Mouse (Mus musculus) embryonic facial prominence, embryonic 14.5 days (tissue): ENCODE results near the gene Thsd4. TPM values are rescaled to one million over a fixed set of nuclear protein-coding genes. Genes with fewer than 3 reads are reported as not detected.

Experiments
- ATAC-seq: fragments of 200-750 bp; cut with Nextera tagmentation; 2 replicates; pipeline ENCODE4 v1.8.0; 2017; ENCODE audit warnings: low read depth, moderate number of reproducible peaks, moderate TSS enrichment
- DNase-seq: peaks from one replicate; pipeline ENCODE4 v3.0.0-alpha.2; 2015; ENCODE audit warnings: low spot score
- H3K27ac ChIP-seq: fragments of 300-500 bp; sonication (generic); replicated peaks from 2 replicates; pipeline ENCODE4 v1.5.1; 2014; ENCODE audit warnings: low read depth, mild to moderate bottlenecking, low read length, moderate library complexity
- H3K27me3 ChIP-seq: fragments of 300-500 bp; sonication (generic); replicated peaks from 2 replicates; pipeline ENCODE4 v1.6.1; 2014; ENCODE audit warnings: low read length; ENCODE audit not compliant: control insufficient read depth, insufficient read depth
- H3K36me3 ChIP-seq: fragments of 300-500 bp; sonication (generic); 2 replicates; pipeline ENCODE4 v1.6.1; 2014; ENCODE audit warnings: low read length, mixed read lengths; ENCODE audit not compliant: control insufficient read depth, insufficient read depth
- H3K4me1 ChIP-seq: fragments of 300-500 bp; sonication (generic); 2 replicates; pipeline ENCODE4 v1.6.1; 2014; ENCODE audit warnings: antibody characterized with exemption, low read length; ENCODE audit not compliant: control insufficient read depth, insufficient read depth
- H3K4me2 ChIP-seq: fragments of 300-500 bp; sonication (generic); 2 replicates; pipeline ENCODE4 v1.6.1; 2014; ENCODE audit warnings: low read depth, mild to moderate bottlenecking, low read length, moderate library complexity, mixed read lengths
- H3K4me3 ChIP-seq: fragments of 300-500 bp; sonication (generic); 2 replicates; pipeline ENCODE4 v1.5.1; 2014; ENCODE audit warnings: low read depth, mild to moderate bottlenecking, low read length
- H3K9ac ChIP-seq: fragments of 300-500 bp; sonication (generic); 2 replicates; pipeline ENCODE4 v1.6.1; 2014; ENCODE audit warnings: low read depth, mild to moderate bottlenecking, low read length, moderate library complexity, mixed read lengths
- H3K9me3 ChIP-seq: fragments of 300-500 bp; sonication (generic); 2 replicates; pipeline ENCODE4 v1.6.1; 2016; ENCODE audit warnings: low read length; ENCODE audit not compliant: control insufficient read depth
- WGBS: fragments of 180-500 bp; shearing (Covaris S2); extraction: QIAGEN DNeasy Blood & Tissue Kit; methylation state at CpG from one replicate; pipeline ENCODE4 v1.1.7; 2014; 5-methylcytosine and 5-hydroxymethylcytosine counted together
- polyA plus RNA-seq: library from polyadenylated mRNA; unstranded; fragments of >200 nt; fragmentation: Nextera tagmentation; extraction: Ambion mirVana; gene quantifications from 2 replicates; pipeline ENCODE4 v1.2.1, GENCODE M21; 2014

Gene Thsd4
- polyA plus RNA-seq, 1 experiment from 2014 or later, result 26.1 TPM

DNA sequence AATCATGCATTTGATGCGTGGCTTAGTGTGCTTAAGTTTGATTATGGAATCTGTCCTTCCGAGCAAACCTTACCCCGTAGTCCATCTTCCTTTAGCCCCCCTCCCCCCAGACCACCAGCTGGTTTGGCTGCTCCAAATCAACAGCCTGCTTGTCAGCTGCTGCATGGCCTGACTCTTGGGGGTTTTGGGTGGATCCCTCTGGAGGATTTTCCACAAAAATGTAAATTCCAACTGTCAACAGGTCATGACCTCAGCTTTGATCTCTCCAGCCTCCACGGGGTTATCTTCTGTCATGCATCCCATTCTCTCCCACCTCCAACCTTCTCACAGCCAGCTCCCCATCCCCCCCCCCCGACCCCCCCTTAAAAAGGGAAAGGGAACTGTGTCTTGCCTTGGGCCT, 496.9 kb downstream of the Thsd4 start:
- ATAC-seq (no peak), DNase-seq (peak; percentile 64)
- Histone ChIP-seq H3K9ac (no peak overlapping the region), H3K4me3 (no peak overlapping the region), H3K9me3 (no peaks in the 10 kb centered on the region), H3K4me2 (no peak overlapping the region), H3K4me1 (peaks cover 34% of the 10 kb centered on the region), H3K27ac (0 out of 2 replicates have a peak overlapping the region, but pooled peaks have one; percentile 2), H3K36me3 (no peaks in the 10 kb centered on the region), H3K27me3 (no peaks in the 10 kb centered on the region)
- 10% methylated on average over 5 of the region's 5 CpGs for WGBS

DNA sequence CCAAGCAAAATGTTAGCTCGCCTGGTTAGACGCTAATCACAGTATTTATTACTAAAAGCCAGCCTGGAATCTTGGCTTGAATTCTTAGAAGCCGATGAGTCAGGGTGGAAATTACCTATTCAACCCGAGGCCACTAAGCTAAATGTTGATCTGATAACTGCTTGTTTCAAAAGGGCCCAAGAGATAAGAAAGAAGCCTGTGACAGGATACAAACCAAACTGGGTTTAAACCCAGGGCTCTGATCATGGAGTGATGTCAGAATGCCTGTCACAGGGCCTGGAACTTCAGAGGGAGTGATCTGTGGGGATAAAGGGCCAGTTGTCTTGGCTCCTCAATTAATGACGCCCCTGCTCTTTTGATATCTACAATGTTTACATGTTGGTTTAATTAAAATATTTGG, 497.3 kb downstream of the Thsd4 start:
- Histone ChIP-seq H3K4me1 (peaks cover 34% of the 10 kb centered on the region), H3K27ac (0 out of 2 replicates have a peak overlapping the region, but pooled peaks have one; percentile 2), H3K4me2 (no peak overlapping the region), H3K27me3 (no peaks in the 10 kb centered on the region), H3K36me3 (no peaks in the 10 kb centered on the region), H3K4me3 (no peak overlapping the region), H3K9ac (no peak overlapping the region), H3K9me3 (no peaks in the 10 kb centered on the region)
- WGBS, result 11% methylated on average over 5 of the region's 5 CpGs
- ATAC-seq, result no peak
- peak; percentile 63 for DNase-seq

DNA sequence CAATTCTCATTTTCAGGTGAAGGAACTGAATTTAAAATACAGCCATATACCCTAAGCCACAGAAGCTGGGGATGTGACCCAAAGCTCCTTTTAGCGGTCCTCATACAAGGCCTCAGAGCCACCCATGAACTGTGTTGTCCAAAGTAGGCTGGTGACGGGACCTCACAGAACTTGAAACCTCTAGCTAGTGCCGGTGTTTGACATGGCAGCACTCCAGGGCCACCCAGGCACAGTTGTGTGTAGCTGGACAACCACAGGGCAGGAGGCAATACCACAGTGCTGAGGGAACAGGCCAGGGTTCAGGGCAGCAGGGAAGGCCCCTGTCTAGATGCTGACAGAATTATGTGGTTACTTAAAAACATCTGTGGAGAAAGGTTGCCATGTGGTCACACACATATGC, 499.5 kb downstream of the Thsd4 start:
- H3K9me3 ChIP-seq, result no peaks in the 10 kb centered on the region
- peaks cover 34% of the 10 kb centered on the region for H3K4me1 ChIP-seq
- WGBS, result 46% methylated on average over 3 of the region's 3 CpGs
- H3K36me3 ChIP-seq, result no peaks in the 10 kb centered on the region
- H3K4me3 ChIP-seq, result no peak overlapping the region
- H3K9ac ChIP-seq, result no peak overlapping the region
- ATAC-seq, result peak; percentile 48; the same call in 1 of the 2 replicates
- H3K4me2 ChIP-seq, result no peak overlapping the region
- H3K27ac ChIP-seq, result no peak overlapping the region
- H3K27me3 ChIP-seq, result no peaks in the 10 kb centered on the region
- DNase-seq, result peak; percentile 59

DNA sequence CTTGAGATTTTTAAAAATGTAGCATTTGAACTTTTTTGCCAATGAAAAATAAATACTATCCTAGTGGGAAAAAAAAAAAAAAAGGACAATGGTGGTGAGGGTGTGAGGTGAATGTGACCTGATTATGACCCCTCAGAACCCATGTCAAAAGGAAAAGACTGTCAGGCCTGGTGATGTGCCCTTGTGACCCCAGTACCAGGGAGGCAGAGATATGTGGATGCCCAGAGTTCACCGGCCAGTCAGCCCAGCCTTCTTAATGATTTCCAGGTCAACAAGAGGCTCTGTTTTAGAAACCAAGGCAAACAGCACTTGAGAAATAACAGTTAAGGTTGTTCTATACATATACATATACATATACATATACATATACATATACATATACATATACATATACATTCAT, 501.4 kb downstream of the Thsd4 start:
- Histone ChIP-seq H3K4me3 (no peak overlapping the region), H3K27me3 (no peaks in the 10 kb centered on the region), H3K36me3 (no peaks in the 10 kb centered on the region), H3K9ac (no peak overlapping the region), H3K4me1 (peaks cover 33% of the 10 kb centered on the region), H3K9me3 (no peaks in the 10 kb centered on the region), H3K27ac (no peak overlapping the region), H3K4me2 (no peak overlapping the region)
- 36% methylated on average over 1 of the region's 1 CpGs for WGBS
- ATAC-seq (no peak), DNase-seq (no peak)

DNA sequence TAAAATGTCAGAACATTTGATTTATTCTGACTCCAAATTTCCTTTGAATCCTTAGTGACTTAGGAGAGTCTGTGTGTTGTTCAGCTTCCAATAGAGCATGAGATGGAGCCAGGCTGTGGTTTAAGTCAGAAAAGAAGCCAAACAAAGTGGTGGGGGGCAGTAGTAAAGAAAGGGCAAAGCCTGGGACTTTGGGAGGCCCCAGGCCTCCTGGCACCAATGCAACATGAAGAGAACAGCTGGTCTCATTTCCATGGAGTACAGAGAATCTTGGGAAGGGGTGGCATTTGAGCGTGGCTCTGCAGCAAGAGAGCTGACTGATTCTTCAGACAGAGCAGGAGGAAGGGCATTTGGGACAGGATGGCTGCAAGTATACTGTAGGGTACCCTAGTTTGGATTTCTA, 511.6 kb downstream of the Thsd4 start:
- DNase-seq (peak; percentile 56), ATAC-seq (peak; percentile 57)
- Histone ChIP-seq H3K9ac (no peak overlapping the region), H3K4me2 (no peak overlapping the region), H3K27me3 (no peaks in the 10 kb centered on the region), H3K36me3 (no peaks in the 10 kb centered on the region), H3K27ac (no peak overlapping the region), H3K4me1 (0 out of 2 replicates have a peak, but pooled peaks cover 9% of the 10 kb centered on the region), H3K4me3 (no peak overlapping the region), H3K9me3 (no peaks in the 10 kb centered on the region)
- 86% methylated on average over 1 of the region's 1 CpGs for WGBS

DNA sequence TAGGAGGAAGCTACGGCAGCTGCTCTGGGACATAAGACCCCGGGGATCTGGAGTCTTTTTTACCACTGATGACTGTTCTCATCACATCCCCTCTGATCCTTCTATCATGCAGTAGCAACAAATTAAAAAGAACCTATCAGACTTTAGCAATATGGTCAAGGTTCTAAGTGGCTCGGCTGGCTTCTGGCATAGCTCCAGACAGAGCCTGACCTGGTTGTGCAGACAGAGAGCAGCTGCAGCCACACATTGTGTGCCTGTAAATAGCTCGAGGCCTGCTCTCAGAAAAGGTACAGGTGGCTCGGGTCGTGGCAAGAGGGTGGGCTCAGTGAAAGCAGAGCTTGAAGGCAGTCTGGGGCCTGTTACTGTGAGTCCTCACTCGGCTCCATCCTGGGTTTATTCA, 512.9 kb downstream of the Thsd4 start:
- H3K9me3 ChIP-seq, result no peaks in the 10 kb centered on the region
- no peak overlapping the region for H3K9ac ChIP-seq
- no peaks in the 10 kb centered on the region for H3K27me3 ChIP-seq
- no peak overlapping the region for H3K4me2 ChIP-seq
- 53% methylated on average over 7 of the region's 7 CpGs for WGBS
- 0 out of 2 replicates have a peak overlapping the region, but pooled peaks have one; percentile 18 for H3K27ac ChIP-seq
- H3K36me3 ChIP-seq, result 0 out of 2 replicates have a peak, but pooled peaks cover 3% of the 10 kb centered on the region
- DNase-seq (no peak), ATAC-seq (no peak)
- 0 out of 2 replicates have a peak, but pooled peaks cover 9% of the 10 kb centered on the region for H3K4me1 ChIP-seq
- no peak overlapping the region for H3K4me3 ChIP-seq

DNA sequence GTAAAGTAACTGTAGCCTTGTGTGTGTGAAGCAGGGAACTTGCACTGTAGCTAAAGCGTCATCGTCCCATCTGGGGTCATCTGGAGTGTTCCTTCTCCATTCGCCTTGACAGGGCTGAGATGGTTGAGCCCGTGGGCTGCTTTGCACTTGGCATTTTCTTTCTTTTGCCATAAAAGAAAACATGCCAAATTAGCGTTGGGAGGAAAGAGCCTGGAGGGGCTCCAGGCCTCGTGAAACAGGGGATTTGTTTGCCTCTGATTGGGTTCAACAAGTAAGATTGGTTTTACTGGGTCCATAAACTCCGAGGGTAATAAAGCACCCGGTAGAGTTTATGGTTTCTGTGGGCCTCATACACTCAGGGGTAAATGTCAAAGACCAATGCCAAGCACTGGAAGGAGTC, 519.5 kb downstream of the Thsd4 start:
- no peak overlapping the region for H3K4me2 ChIP-seq
- no peak for DNase-seq
- no peaks in the 10 kb centered on the region for H3K9me3 ChIP-seq
- ATAC-seq, result no peak
- 0 out of 2 replicates have a peak, but pooled peaks cover 3% of the 10 kb centered on the region for H3K36me3 ChIP-seq
- no peak overlapping the region for H3K4me3 ChIP-seq
- 79% methylated on average over 8 of the region's 8 CpGs for WGBS
- no peak overlapping the region for H3K27ac ChIP-seq
- H3K9ac ChIP-seq, result no peak overlapping the region
- no peaks in the 10 kb centered on the region for H3K27me3 ChIP-seq
- no peaks in the 10 kb centered on the region for H3K4me1 ChIP-seq

DNA sequence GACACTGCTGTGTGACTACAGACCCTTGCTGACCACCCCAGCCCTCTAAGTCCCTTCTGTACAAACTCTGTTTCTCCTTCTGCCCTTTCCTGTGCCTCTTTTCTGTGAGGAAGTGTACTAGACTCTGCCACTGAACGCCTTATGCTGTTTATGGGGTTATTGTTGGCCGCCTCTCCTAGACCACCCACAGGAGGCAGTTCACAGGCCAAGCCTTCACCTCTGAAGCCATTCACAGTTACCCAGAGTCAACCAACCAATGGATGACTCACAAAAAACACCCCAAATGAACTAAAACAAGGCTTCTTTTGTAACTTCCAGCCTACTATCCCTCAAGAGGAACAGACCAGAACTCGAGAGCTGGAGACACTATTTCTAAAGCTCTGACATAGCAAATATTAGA, 520.4 kb downstream of the Thsd4 start:
- no peak for DNase-seq
- H3K4me3 ChIP-seq, result no peak overlapping the region

DNA sequence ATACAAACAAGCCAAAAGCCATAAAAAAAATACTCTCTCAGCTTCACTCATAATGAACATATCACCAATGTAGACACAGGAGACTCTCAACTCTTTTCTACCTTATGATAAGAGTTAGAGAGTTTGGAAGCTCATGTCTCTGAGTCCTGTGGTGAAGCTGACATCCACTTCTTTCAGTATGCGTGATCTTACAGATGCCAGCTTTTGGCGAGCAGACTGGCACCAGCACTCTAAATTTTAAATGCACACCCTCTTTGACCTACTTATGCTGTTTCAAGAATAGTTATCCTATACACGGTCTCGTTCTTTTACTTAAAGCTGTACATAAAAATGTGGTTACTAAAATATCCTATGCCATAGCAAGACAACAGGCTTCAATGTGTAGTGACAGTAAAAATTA, 524.1 kb downstream of the Thsd4 start:
- no peak for DNase-seq
- no peak overlapping the region for H3K27ac ChIP-seq
- no peak overlapping the region for H3K4me3 ChIP-seq
- H3K36me3 ChIP-seq, result peaks cover 8% of the 10 kb centered on the region; the same call in 1 of the 2 replicates
- H3K27me3 ChIP-seq, result no peaks in the 10 kb centered on the region
- H3K9ac ChIP-seq, result no peak overlapping the region
- H3K4me1 ChIP-seq, result no peaks in the 10 kb centered on the region
- no peaks in the 10 kb centered on the region for H3K9me3 ChIP-seq
- H3K4me2 ChIP-seq, result no peak overlapping the region
- no peak for ATAC-seq
- WGBS, result 84% methylated on average over 4 of the region's 4 CpGs

More for the DNA sequence above, 520.4 kb downstream of the Thsd4 start:
- Histone ChIP-seq H3K27ac (no peak overlapping the region), H3K4me1 (no peaks in the 10 kb centered on the region), H3K27me3 (no peaks in the 10 kb centered on the region), H3K4me2 (no peak overlapping the region), H3K36me3 (peaks cover 8% of the 10 kb centered on the region; the same call in 1 of the 2 replicates), H3K9ac (no peak overlapping the region), H3K9me3 (no peaks in the 10 kb centered on the region)
- WGBS, result 70% methylated on average over 3 of the region's 3 CpGs
- ATAC-seq, result no peak
